Mouse (Mus musculus): Measurements from ENCODE around the gene Elp4.

GRCm38 (mm10) chr2:105698631-105699030 is 205.7 kb downstream of the Elp4 start:
- TF ChIP-seq MAX (IDR thresholded peaks at IDR 0.05; ENCODE audit: low read depth) (no peak), TCF12 (IDR thresholded peaks at IDR 0.05; ENCODE audit: insufficient read depth, poor library complexity, severe bottlenecking) (no peak), USF1 (IDR thresholded peaks at IDR 0.05; ENCODE audit: low read depth) (no peak), POLR2A (IDR thresholded peaks at IDR 0.05; ENCODE audit: insufficient read length, low read depth) (no peak)

All from myocyte (in vitro differentiated cells).